Mouse (Mus musculus): ENCODE measurements around the gene Odf3l1.

GRCm38 (mm10) chr9:56893313-56893712 is 28.8 kb upstream of the Odf3l1 start:
- TF ChIP-seq CTCF (IDR thresholded peaks at IDR 0.05; ENCODE audit: low read depth): no peak
- TF ChIP-seq EP300 (IDR thresholded peaks at IDR 0.05; ENCODE audit: low read depth): no peak

Data from heart, postnatal 0 days (tissue).